Mouse (Mus musculus) midbrain, embryonic 16.5 days (tissue): Measurements from ENCODE around the gene Hist1h4j. TPM values are rescaled to one million over a fixed set of nuclear protein-coding genes. Genes with fewer than 3 reads are reported as not detected.
"Not testable (repeated sequence)": the region's sequence is repeated elsewhere in the genome, so short reads cannot be mapped to it uniquely, and the experiment has no call there.

ENCODE experiments used
- ATAC-seq: fragments of 200-750 bp; cut with Nextera tagmentation; 2 replicates; pipeline ENCODE4 v1.8.0; 2017; ENCODE audit warnings: moderate TSS enrichment
- H3K27ac ChIP-seq: fragments of 300-500 bp; sonication (generic); 2 replicates; pipeline ENCODE4 v1.5.1; 2014; ENCODE audit warnings: mild to moderate bottlenecking, low read length, mixed read lengths
- H3K27me3 ChIP-seq: fragments of 300-500 bp; sonication (generic); 2 replicates; pipeline ENCODE4 v1.6.1; 2014; ENCODE audit warnings: low read depth, low read length, mixed read lengths; ENCODE audit not compliant: control insufficient read depth, insufficient read depth
- H3K36me3 ChIP-seq: fragments of 300-500 bp; sonication (generic); 2 replicates; pipeline ENCODE4 v1.6.1; 2014; ENCODE audit warnings: mild to moderate bottlenecking, low read length, moderate library complexity, mixed read lengths; ENCODE audit not compliant: control insufficient read depth, insufficient read depth
- H3K4me1 ChIP-seq: fragments of 300-500 bp; sonication (generic); 2 replicates; pipeline ENCODE4 v1.6.1; 2014; ENCODE audit warnings: mild to moderate bottlenecking, low read length, mixed read lengths; ENCODE audit not compliant: control insufficient read depth, insufficient read depth
- H3K4me2 ChIP-seq: fragments of 300-500 bp; sonication (generic); 2 replicates; pipeline ENCODE4 v1.6.1; 2014; ENCODE audit warnings: mild to moderate bottlenecking, low read length, mixed read lengths
- H3K4me3 ChIP-seq: fragments of 300-500 bp; sonication (generic); 2 replicates; pipeline ENCODE4 v1.5.1; 2014; ENCODE audit warnings: low read depth, mild to moderate bottlenecking, low read length, moderate library complexity, mixed read lengths
- H3K9ac ChIP-seq: fragments of 300-500 bp; sonication (generic); 2 replicates; pipeline ENCODE4 v1.6.1; 2014; ENCODE audit warnings: low read depth, low read length, mixed read lengths
- H3K9me3 ChIP-seq: fragments of 300-500 bp; sonication (generic); replicated peaks from 2 replicates; pipeline ENCODE4 v1.6.1; 2014; ENCODE audit warnings: mild to moderate bottlenecking, low read length, mixed read lengths; ENCODE audit not compliant: control insufficient read depth, poor library complexity, severe bottlenecking
- WGBS: fragments of 180-500 bp; shearing (Covaris S2); extraction: QIAGEN DNeasy Blood & Tissue Kit; methylation state at CpG from one replicate; pipeline ENCODE4 v1.1.7; 2014; 5-methylcytosine and 5-hydroxymethylcytosine counted together
- polyA plus RNA-seq: library from polyadenylated mRNA; unstranded; fragments of >200 nt; fragmentation: Nextera tagmentation; extraction: Ambion mirVana; gene quantifications from 2 replicates; pipeline ENCODE4 v1.2.1, GENCODE M21; 2015

Hist1h4j gene
- polyA plus RNA-seq, 1 experiment from 2014 or later: 0.80 TPM

- peak within 1 kb of the TSS; percentile 95 for H3K4me2 ChIP-seq
- H3K9me3 ChIP-seq, H3K36me3 ChIP-seq, H3K27me3 ChIP-seq: not testable (repeated sequence)
- peak within 1 kb of the TSS; percentile 66 for H3K9ac ChIP-seq
- H3K4me1 ChIP-seq: peaks cover 29% of the 10 kb centered on the region
- H3K4me3 ChIP-seq: peak within 1 kb of the TSS; percentile 49
- peak; percentile 96 for ATAC-seq
- H3K27ac ChIP-seq: peak within 1 kb of the TSS; percentile 91
- under 1% methylated on average over 29 of the region's 50 CpGs for WGBS
Observed at GRCm38 (mm10) chr13:21715864-21716539, 18.9 kb upstream of the Hist1h4j start, which contains the start of the genes Hist1h2bl and Hist1h2ai. TSS of gene Hist1h2bl (minus strand) at chr13:21716143. TSS of gene Hist1h2ai (plus strand) at chr13:21716422.

GRCm38 (mm10) chr13:21716540-21717391 is 18.1 kb upstream of the Hist1h4j start:
- H3K9ac ChIP-seq: peak overlapping the region; percentile 66
- H3K4me3 ChIP-seq: peak overlapping the region; percentile 49
- peak overlapping the region; percentile 95 for H3K4me2 ChIP-seq
- H3K27me3 ChIP-seq, H3K36me3 ChIP-seq, H3K9me3 ChIP-seq: not testable (repeated sequence)
- 1% methylated on average over 9 of the region's 38 CpGs for WGBS
- ATAC-seq: peak; percentile 16
- peaks cover 27% of the 10 kb centered on the region for H3K4me1 ChIP-seq
- peak overlapping the region; percentile 91 for H3K27ac ChIP-seq

GRCm38 (mm10) chr13:21717397-21718357 is 17.2 kb upstream of the Hist1h4j start, which contains the start of gene Hist1h3h:
TSS of gene Hist1h3h (plus strand) at chr13:21717659.
- WGBS: under 1% methylated on average over 27 of the region's 56 CpGs
- H3K27ac ChIP-seq: peak within 1 kb of the TSS; percentile 91
- not testable (repeated sequence) for H3K36me3 ChIP-seq

GRCm38 (mm10) chr13:21718381-21719080 is 16.3 kb upstream of the Hist1h4j start:
- WGBS: 62% methylated on average over 4 of the region's 4 CpGs
- no peak for ATAC-seq
- Histone ChIP-seq H3K27ac (no peak overlapping the region), H3K9me3 (no peaks in the 10 kb centered on the region), H3K36me3 (no peaks in the 10 kb centered on the region), H3K27me3 (no peaks in the 10 kb centered on the region), H3K4me1 (peaks cover 30% of the 10 kb centered on the region), H3K9ac (peak overlapping the region; percentile 63; the same call in 1 of the 2 replicates), H3K4me3 (peak overlapping the region; percentile 42), H3K4me2 (peak overlapping the region; percentile 79)

More at GRCm38 (mm10) chr13:21717397-21718357, 17.2 kb upstream of the Hist1h4j start, which contains the start of gene Hist1h3h:
- H3K4me1 ChIP-seq: peaks cover 29% of the 10 kb centered on the region
- H3K4me2 ChIP-seq: peak within 1 kb of the TSS; percentile 95
- peak; percentile 31 for ATAC-seq
- H3K4me3 ChIP-seq: peak within 1 kb of the TSS; percentile 49
- H3K9ac ChIP-seq: peak within 1 kb of the TSS; percentile 66
- not testable (repeated sequence) for H3K9me3 ChIP-seq, H3K27me3 ChIP-seq

GRCm38 (mm10) chr13:21721107-21721756 is 13.6 kb upstream of the Hist1h4j start:
- not testable (repeated sequence) for H3K27me3 ChIP-seq, ATAC-seq, H3K36me3 ChIP-seq, H3K9me3 ChIP-seq, H3K9ac ChIP-seq
- H3K4me1 ChIP-seq: peaks cover 22% of the 10 kb centered on the region
- 2% methylated on average over 17 of the region's 44 CpGs for WGBS
- H3K27ac ChIP-seq: peak overlapping the region; percentile 69
- H3K4me3 ChIP-seq: peak overlapping the region; percentile 45
- peak overlapping the region; percentile 67 for H3K4me2 ChIP-seq

GRCm38 (mm10) chr13:21721757-21722372 is 13.0 kb upstream of the Hist1h4j start, which contains the start of gene Hist1h2bm:
TSS of gene Hist1h2bm (plus strand) at chr13:21722044.
- H3K4me3 ChIP-seq: peak within 1 kb of the TSS; percentile 45
- H3K4me2 ChIP-seq: peak within 1 kb of the TSS; percentile 67
- H3K27ac ChIP-seq: peak within 1 kb of the TSS; percentile 82
- H3K9ac ChIP-seq: peak within 1 kb of the TSS; percentile 58
- not testable (repeated sequence) for H3K9me3 ChIP-seq, H3K36me3 ChIP-seq, H3K27me3 ChIP-seq
- under 1% methylated on average over 37 of the region's 37 CpGs for WGBS
- ATAC-seq: peak; percentile 98
- H3K4me1 ChIP-seq: peaks cover 20% of the 10 kb centered on the region

GRCm38 (mm10) chr13:21722373-21722925 is 12.4 kb upstream of the Hist1h4j start:
- WGBS: 2% methylated on average over 11 of the region's 11 CpGs
- Histone ChIP-seq H3K9ac (peak overlapping the region; percentile 58), H3K9me3 (no peaks in the 10 kb centered on the region), H3K27me3 (no peaks in the 10 kb centered on the region), H3K36me3 (no peaks in the 10 kb centered on the region), H3K27ac (peak overlapping the region; percentile 82), H3K4me1 (peaks cover 17% of the 10 kb centered on the region), H3K4me3 (peak overlapping the region; percentile 45), H3K4me2 (peak overlapping the region; percentile 67)
- ATAC-seq: peak; percentile 46
